ENCODE assay signal across 13 mouse cellular contexts in the genomic region with DNA sequence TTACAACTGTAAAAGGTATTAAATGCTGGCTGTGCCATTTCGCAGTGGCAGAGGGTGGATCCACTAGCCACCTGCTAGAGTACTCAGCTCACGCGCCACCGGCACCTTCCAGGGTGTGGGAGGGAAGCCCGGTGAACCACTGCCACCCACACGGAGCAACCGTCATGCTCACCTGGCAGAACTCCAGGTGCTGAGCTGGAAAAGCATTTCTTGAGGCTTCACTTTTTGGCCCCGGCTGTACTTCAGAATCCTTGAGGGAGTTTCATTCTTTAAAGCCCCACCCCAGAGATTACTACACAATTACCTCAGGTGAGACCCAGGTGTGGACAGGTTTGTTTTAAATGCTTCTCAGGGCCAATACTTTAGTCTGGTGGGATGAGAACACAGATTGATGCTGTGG. TPM values are rescaled to one million over a fixed set of nuclear protein-coding genes. Genes with fewer than 3 reads are reported as not detected.
DNase-seq lines count a peak whose midpoint lies in the region; ATAC-seq and TF ChIP-seq lines count a peak whose summit lies in the region.
"Had no signal": no experiment of that assay in that cellular context is flagged by ENCODE, and none has a peak within 500 bp of the region (broad histone marks: within the 10 kb centered on the region; RNA-seq: fewer than 3 reads in every experiment).

No protein-coding gene starts in this region.

- H3K4me3 ChIP-seq in lung, adult 2 months (replicated peaks; ENCODE audit: extremely low read depth, low read depth, low read length), result no peak overlapping the region
- H3K4me3 ChIP-seq: forebrain, embryonic 10.5 days; liver, embryonic 12.5 days; midbrain, embryonic 10.5 days; stomach, embryonic 15.5 days had no signal

- intact Hi-C loops in gastrocnemius, postnatal 14 days (cut with DNase I; ENCODE audit: low total_unique reads), result no loop called here

- ATAC-seq in frontal cortex, adult (ENCODE audit: low TSS enrichment), result no peak
- ATAC-seq: liver, embryonic 12.5 days had no signal

- DNase-seq in gastrocnemius, postnatal 14 days, result peak; percentile 9
- no peak for DNase-seq in gastrocnemius, adult 8-10 months (ENCODE audit: low spot score in 2 of 2)
- peak; percentile 7 for DNase-seq in right cerebral cortex, postnatal 14 days
- DNase-seq in right cerebral cortex, postnatal 25 days, result no peak
- DNase-seq in lung, adult 2 months, result peak; percentile 49
- DNase-seq in testis, postnatal 10 days (ENCODE audit: low spot score), result peak; percentile 46
- no peak for DNase-seq in neural tube, embryonic 10.5 days (ENCODE audit: extremely low spot score, low spot score)
- DNase-seq: heart, postnatal 14 days had no signal

- H3K4me1 ChIP-seq in lung, adult 2 months (ENCODE audit: control insufficient read depth, insufficient read depth, low read length), result no peaks in the 10 kb centered on the region
- H3K4me1 ChIP-seq: forebrain, embryonic 10.5 days; liver, embryonic 12.5 days; midbrain, embryonic 10.5 days; stomach, embryonic 15.5 days had no signal

- 65% methylated on average over 8 of the region's 8 CpGs for WGBS in lung, adult 2 months

- TF ChIP-seq CTCF in lung, adult 2 months (IDR thresholded peaks at IDR 0.05; ENCODE audit: insufficient read depth, low read length), result no peak

- TF ChIP-seq POLR2A in lung, adult 2 months (IDR thresholded peaks at IDR 0.05; ENCODE audit: borderline replicate concordance, extremely low read depth, low read depth, low read length), result no peak

RNA-seq across cellular contexts. Expression of a gene that starts 20.4 kb away (rescaled TPM):
- total RNA-seq in gastrocnemius, postnatal 14 days (2021), result 1 to 10 TPM; 2.2 to 2.4 TPM
- total RNA-seq in gastrocnemius, adult 8-10 months (2022), result 1 to 10 TPM in 2 of 4 experiments, under 1 TPM in 2; 0.87 to 1.6 (median 1.1) TPM
- 72.4 and 115 TPM in 2 replicates for polyA plus RNA-seq in lung, adult 2 months (2012; rRNA removed)

RNA-seq across cellular contexts. Expression of a gene that starts 51.5 kb away (rescaled TPM):
- 1 to 10 TPM; 5.6 to 5.9 TPM for total RNA-seq in gastrocnemius, postnatal 14 days (2021)
- 1 to 10 TPM; 5.8 to 6.9 (median 6.3) TPM for total RNA-seq in gastrocnemius, adult 8-10 months (2022)
- polyA plus RNA-seq in lung, adult 2 months (2012; rRNA removed), result 4.8 and 7.2 TPM in 2 replicates

RNA-seq across cellular contexts. Expression of a gene that starts 54.2 kb away (rescaled TPM):
- total RNA-seq in gastrocnemius, postnatal 14 days (2021), result 1 to 10 TPM; 4.6 to 7.2 TPM
- total RNA-seq in gastrocnemius, adult 8-10 months (2022), result 1 to 10 TPM; 2.8 to 5.8 (median 4.4) TPM
- 4.8 and 7.2 TPM in 2 replicates for polyA plus RNA-seq in lung, adult 2 months (2012; rRNA removed)

Comparison
In these comparisons a context has a peak if more than half of its experiments do, and no peak if none do; other contexts are left out.
1. DNase-seq: peak in gastrocnemius, postnatal 14 days (single experiment), right cerebral cortex, postnatal 14 days (single experiment), lung, adult 2 months (single experiment) and testis, postnatal 10 days (single experiment); none in gastrocnemius, adult 8-10 months (0 of 2), right cerebral cortex, postnatal 25 days (single experiment) and neural tube, embryonic 10.5 days (single experiment).